Mouse (Mus musculus) neural tube, embryonic 13.5 days (tissue): ENCODE measurements around the gene Lamb3. TPM values are rescaled to one million over a fixed set of nuclear protein-coding genes. Genes with fewer than 3 reads are reported as not detected.
A peak's percentile ranks its signal among the peaks of the same experiment; 100 is the strongest.

Source experiments
- ATAC-seq: fragments of 200-750 bp; cut with Nextera tagmentation; 2 replicates; pipeline ENCODE4 v1.8.0; 2017; ENCODE audit warnings: low read depth, mild to moderate bottlenecking, moderate TSS enrichment, moderate library complexity
- H3K27ac ChIP-seq: fragments of 300-500 bp; sonication (generic); replicated peaks from 2 replicates; pipeline ENCODE4 v1.5.1; 2015; ENCODE audit warnings: moderate library complexity, mild to moderate bottlenecking, inconsistent platforms
- H3K27me3 ChIP-seq: fragments of 300-500 bp; sonication (generic); 2 replicates; pipeline ENCODE4 v1.6.1; 2015; ENCODE audit warnings: mild to moderate bottlenecking, inconsistent platforms
- H3K36me3 ChIP-seq: fragments of 300-500 bp; sonication (generic); 2 replicates; pipeline ENCODE4 v1.6.1; 2015; ENCODE audit warnings: mild to moderate bottlenecking, inconsistent platforms
- H3K4me1 ChIP-seq: fragments of 300-500 bp; sonication (generic); replicated peaks from 2 replicates; pipeline ENCODE4 v1.6.1; 2015; ENCODE audit warnings: inconsistent platforms
- H3K4me2 ChIP-seq: fragments of 300-500 bp; sonication (generic); 2 replicates; pipeline ENCODE4 v1.6.1; 2015; ENCODE audit warnings: inconsistent platforms, mild to moderate bottlenecking, moderate library complexity
- H3K4me3 ChIP-seq: fragments of 300-500 bp; sonication (generic); 2 replicates; pipeline ENCODE4 v1.5.1; 2015; ENCODE audit warnings: mild to moderate bottlenecking, inconsistent platforms
- H3K9ac ChIP-seq: fragments of 300-500 bp; sonication (generic); 2 replicates; pipeline ENCODE4 v1.6.1; 2015; ENCODE audit warnings: moderate library complexity, mild to moderate bottlenecking, inconsistent platforms
- H3K9me3 ChIP-seq: fragments of 300-500 bp; sonication (generic); 2 replicates; pipeline ENCODE4 v1.6.1; 2016; ENCODE audit warnings: inconsistent platforms
- WGBS: fragments of 180-500 bp; shearing (Covaris S2); methylation state at CpG from one replicate; pipeline ENCODE4 v1.1.7; 2015; 5-methylcytosine and 5-hydroxymethylcytosine counted together
- polyA plus RNA-seq: library from polyadenylated mRNA; unstranded; fragments of >200 nt; fragmentation: Nextera tagmentation; extraction: Ambion mirVana; gene quantifications from 2 replicates; pipeline ENCODE4 v1.2.1, GENCODE M21; 2015

Gene Lamb3
- polyA plus RNA-seq, 1 experiment from 2014 or later: 0.74 TPM

DNA sequence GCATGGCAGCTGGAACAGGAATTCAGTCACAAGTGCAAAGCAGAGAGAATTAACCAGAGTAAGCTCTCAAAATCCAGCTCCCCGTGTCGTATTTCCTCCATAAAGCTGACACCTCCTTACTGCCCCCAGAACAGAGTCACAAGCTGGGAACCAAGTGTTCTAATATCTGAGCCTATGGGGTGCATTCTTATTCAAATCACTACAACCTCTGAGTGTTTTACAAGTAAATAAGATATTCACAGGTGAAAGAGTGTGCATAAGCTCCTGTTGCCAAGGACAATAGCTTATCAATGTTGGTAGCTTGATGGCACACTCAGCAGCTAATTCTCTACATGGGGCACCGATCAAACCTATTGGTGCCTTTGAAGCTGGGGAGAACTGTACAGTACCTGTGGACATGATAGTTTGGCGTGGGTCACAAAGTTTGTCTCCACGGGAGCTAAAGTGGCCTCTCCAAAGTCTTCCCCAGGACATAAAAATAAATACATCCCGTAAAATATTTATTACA lies 166.5 kb downstream of the Lamb3 start:
- Histone ChIP-seq H3K4me3 (no peak overlapping the region), H3K27ac (no peak overlapping the region), H3K27me3 (no peaks in the 10 kb centered on the region), H3K9ac (no peak overlapping the region), H3K4me1 (peaks cover 18% of the 10 kb centered on the region), H3K36me3 (no peaks in the 10 kb centered on the region), H3K4me2 (no peak overlapping the region), H3K9me3 (no peaks in the 10 kb centered on the region)
- 83% methylated on average over 6 of the region's 6 CpGs for WGBS
- ATAC-seq: no peak

- no peak overlapping the region for H3K4me3 ChIP-seq
- H3K4me1 ChIP-seq: peaks cover 2% of the 10 kb centered on the region; the same call in 1 of the 2 replicates
- H3K4me2 ChIP-seq: no peak overlapping the region
- 32% methylated on average over 4 of the region's 4 CpGs for WGBS
- H3K9ac ChIP-seq: no peak overlapping the region
- H3K27ac ChIP-seq: no peak overlapping the region
- H3K9me3 ChIP-seq: no peaks in the 10 kb centered on the region
- H3K36me3 ChIP-seq: no peaks in the 10 kb centered on the region
- ATAC-seq: peak; percentile 75
- H3K27me3 ChIP-seq: 0 out of 2 replicates have a peak, but pooled peaks cover 5% of the 10 kb centered on the region
Measured at GRCm38 (mm10) chr1:193376478-193377134, 169.1 kb downstream of the Lamb3 start.

DNA sequence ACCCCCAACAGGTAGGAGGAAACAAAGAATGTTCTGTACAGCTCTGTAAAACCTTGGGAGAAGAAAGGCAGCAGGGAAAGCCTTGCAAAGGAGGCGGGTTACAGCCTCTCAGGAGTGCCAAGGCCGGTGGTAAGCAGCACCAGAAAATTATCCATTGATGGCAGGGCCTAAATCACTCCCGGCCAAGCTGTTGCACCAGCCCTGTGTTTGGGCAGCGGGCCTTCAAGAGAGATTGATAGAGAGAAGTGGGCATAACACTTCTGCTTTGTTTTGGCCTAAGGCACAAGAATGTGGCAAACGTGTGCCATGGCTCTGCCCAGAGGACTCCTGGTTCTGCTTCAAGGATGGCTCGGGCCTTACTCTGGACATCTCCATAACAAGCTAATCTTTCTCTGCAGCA lies 172.1 kb downstream of the Lamb3 start:
- no peak overlapping the region for H3K4me2 ChIP-seq
- no peaks in the 10 kb centered on the region for H3K9me3 ChIP-seq
- H3K4me1 ChIP-seq: peaks cover 14% of the 10 kb centered on the region; the same call in 1 of the 2 replicates
- 66% methylated on average over 6 of the region's 6 CpGs for WGBS
- 0 out of 2 replicates have a peak, but pooled peaks cover 5% of the 10 kb centered on the region for H3K27me3 ChIP-seq
- H3K36me3 ChIP-seq: no peaks in the 10 kb centered on the region
- H3K4me3 ChIP-seq: no peak overlapping the region
- no peak overlapping the region for H3K27ac ChIP-seq
- no peak overlapping the region for H3K9ac ChIP-seq
- no peak for ATAC-seq

DNA sequence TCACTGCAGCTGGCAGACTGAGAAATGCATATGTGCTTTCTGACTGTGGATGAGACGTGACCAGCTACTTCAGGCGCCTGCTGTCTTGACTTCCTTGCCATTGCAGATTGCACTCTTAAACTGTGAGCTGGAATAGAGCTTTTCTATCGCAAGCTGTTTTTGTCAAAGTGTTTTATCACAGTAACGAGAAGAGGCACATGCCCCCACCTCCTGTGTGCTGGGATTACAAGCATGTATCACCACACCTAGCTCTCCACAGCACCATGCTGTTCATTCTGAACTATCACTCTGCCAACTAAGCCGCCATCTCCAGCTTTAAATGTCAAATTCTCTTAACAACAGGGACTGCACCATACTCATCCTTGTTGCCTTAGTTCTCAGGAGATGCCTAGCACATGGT lies 173.4 kb downstream of the Lamb3 start:
- no peak overlapping the region for H3K4me2 ChIP-seq
- peaks cover 22% of the 10 kb centered on the region; the same call in 1 of the 2 replicates for H3K4me1 ChIP-seq
- ATAC-seq: no peak
- 0 out of 2 replicates have a peak, but pooled peaks cover 5% of the 10 kb centered on the region for H3K27me3 ChIP-seq
- no peaks in the 10 kb centered on the region for H3K36me3 ChIP-seq
- H3K9ac ChIP-seq: no peak overlapping the region
- H3K27ac ChIP-seq: no peak overlapping the region
- 89% methylated on average over 5 of the region's 5 CpGs for WGBS
- no peaks in the 10 kb centered on the region for H3K9me3 ChIP-seq
- H3K4me3 ChIP-seq: no peak overlapping the region

DNA sequence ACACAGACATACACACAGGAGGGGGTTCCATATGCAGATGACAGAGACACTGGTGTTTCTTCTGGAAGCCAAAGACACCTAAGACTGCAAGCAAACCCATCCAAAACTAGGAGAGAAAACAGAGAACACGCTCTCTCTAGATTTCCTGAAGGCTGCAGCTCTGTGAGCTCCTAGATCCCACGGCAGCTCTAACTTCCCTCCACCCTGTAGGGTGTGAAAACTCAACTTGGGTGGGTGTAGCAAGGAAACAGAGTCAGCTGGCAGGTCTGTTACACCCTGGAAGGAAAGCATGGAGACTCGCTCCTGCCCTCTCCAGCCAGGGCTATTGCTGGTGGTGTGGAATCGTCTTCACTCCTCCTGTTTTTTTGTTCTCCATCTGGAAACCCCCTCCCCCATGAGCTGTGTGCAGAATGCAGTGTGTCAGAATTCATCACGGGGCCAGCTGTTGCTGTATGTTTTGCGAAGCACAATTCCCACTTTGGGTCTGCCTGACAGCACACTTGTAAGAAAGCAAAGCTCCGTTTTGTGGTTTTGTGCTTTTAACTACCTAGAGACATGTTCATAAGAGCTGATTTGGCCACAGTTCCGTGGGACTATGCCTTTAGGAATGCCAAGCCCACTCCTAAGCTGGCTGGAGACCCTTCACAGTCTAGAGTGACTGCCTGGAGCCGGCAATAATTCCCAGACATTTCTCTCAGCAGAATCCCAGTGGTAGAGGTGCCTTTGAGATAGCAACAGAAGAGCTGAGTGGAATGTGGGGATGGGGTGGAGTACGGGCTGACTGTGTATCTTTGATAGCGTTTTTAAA lies 174.3 kb downstream of the Lamb3 start:
- peak overlapping the region; percentile 49 for H3K4me2 ChIP-seq
- peak overlapping the region; percentile 35; the same call in 1 of the 2 replicates for H3K9ac ChIP-seq
- no peaks in the 10 kb centered on the region for H3K9me3 ChIP-seq
- no peaks in the 10 kb centered on the region for H3K36me3 ChIP-seq
- peak overlapping the region; percentile 26; the same call in 1 of the 2 replicates for H3K4me3 ChIP-seq
- WGBS: 33% methylated on average over 11 of the region's 11 CpGs
- peaks cover 32% of the 10 kb centered on the region for H3K4me1 ChIP-seq
- peak; percentile 33; the same call in 1 of the 2 replicates for ATAC-seq
- H3K27me3 ChIP-seq: 0 out of 2 replicates have a peak, but pooled peaks cover 5% of the 10 kb centered on the region
- no peak overlapping the region; the same call in none of the 2 replicates for H3K27ac ChIP-seq

GRCm38 (mm10) chr1:193382435-193382834 lies 174.9 kb downstream of the Lamb3 start:
- H3K9ac ChIP-seq: peak overlapping the region; percentile 35; the same call in 1 of the 2 replicates
- WGBS: 1% methylated on average over 8 of the region's 8 CpGs
- H3K27ac ChIP-seq: peak overlapping the region; percentile 18
- peak; percentile 79 for ATAC-seq
- 0 out of 2 replicates have a peak, but pooled peaks cover 5% of the 10 kb centered on the region for H3K27me3 ChIP-seq
- H3K9me3 ChIP-seq: no peaks in the 10 kb centered on the region
- no peaks in the 10 kb centered on the region for H3K36me3 ChIP-seq
- peak overlapping the region; percentile 49 for H3K4me2 ChIP-seq
- peak overlapping the region; percentile 26 for H3K4me3 ChIP-seq
- peaks cover 38% of the 10 kb centered on the region for H3K4me1 ChIP-seq

DNA sequence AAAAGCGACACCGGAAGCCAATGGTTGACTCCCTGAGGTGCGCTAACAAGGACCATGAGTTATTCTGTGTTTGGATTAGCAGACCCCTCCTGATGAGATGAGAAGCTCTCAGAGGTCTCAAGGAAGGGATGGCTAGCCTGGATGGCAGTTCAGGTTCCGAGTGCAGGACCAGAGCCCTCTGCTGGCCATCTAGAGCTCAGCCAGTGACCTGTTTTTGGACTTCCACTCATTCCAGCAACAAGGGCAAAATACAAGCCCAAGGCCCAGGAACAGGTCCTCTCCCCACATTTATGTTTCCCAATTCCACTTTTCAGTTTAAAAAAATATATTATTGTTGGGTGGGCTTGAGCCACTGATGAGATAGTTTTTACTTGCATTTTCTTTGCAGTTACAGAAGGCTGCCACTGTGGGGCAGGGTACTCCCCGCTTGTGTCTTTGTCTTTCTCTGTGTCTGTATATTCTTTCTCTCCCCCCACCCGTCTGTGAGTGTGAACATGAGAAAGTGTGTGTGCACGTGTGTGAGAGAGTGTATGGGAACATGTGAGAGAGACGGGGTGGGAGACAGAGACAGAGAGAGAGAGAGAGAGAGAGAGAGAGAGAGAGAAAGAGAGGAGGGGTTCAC lies 175.5 kb downstream of the Lamb3 start:
- Histone ChIP-seq H3K27ac (peak overlapping the region; percentile 18; the same call in 1 of the 2 replicates), H3K4me1 (peaks cover 40% of the 10 kb centered on the region), H3K27me3 (0 out of 2 replicates have a peak, but pooled peaks cover 5% of the 10 kb centered on the region), H3K4me3 (peak overlapping the region; percentile 26), H3K4me2 (peak overlapping the region; percentile 49), H3K9ac (peak overlapping the region; percentile 35; the same call in 1 of the 2 replicates), H3K36me3 (no peaks in the 10 kb centered on the region), H3K9me3 (no peaks in the 10 kb centered on the region)
- 7% methylated on average over 8 of the region's 8 CpGs for WGBS
- peak; percentile 15; the same call in 1 of the 2 replicates for ATAC-seq

DNA sequence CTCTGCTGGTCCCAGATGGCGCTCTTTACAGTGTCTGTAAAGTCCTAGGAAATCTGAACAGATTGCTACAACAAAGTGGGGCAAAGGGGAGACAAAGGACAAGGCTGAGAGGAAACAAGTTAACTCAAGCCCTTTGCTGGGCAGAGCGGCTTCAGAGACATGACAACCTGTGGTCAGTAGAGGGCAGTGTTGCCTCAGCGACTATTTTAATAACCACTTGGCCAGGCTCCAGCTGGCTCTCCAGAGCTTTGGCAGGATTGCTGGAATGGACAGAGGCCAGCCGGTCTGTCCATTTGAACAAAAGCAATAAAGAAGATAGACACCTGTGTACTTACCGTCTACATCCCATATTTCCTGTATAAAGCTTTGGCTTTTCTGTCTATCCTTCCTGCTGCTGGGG lies 178.6 kb downstream of the Lamb3 start:
- no peaks in the 10 kb centered on the region for H3K36me3 ChIP-seq
- H3K9ac ChIP-seq: peak overlapping the region; percentile 36; the same call in 1 of the 2 replicates
- peaks cover 67% of the 10 kb centered on the region for H3K4me1 ChIP-seq
- no peaks in the 10 kb centered on the region for H3K9me3 ChIP-seq
- peak overlapping the region; percentile 78 for H3K27ac ChIP-seq
- 0% methylated on average over 5 of the region's 5 CpGs for WGBS
- no peak overlapping the region for H3K4me3 ChIP-seq
- no peak overlapping the region for H3K4me2 ChIP-seq
- H3K27me3 ChIP-seq: 0 out of 2 replicates have a peak, but pooled peaks cover 2% of the 10 kb centered on the region
- ATAC-seq: peak; percentile 16; the same call in 1 of the 2 replicates

- H3K36me3 ChIP-seq: no peaks in the 10 kb centered on the region
- H3K4me1 ChIP-seq: peaks cover 59% of the 10 kb centered on the region
- H3K9me3 ChIP-seq: no peaks in the 10 kb centered on the region
- 34% methylated on average over 2 of the region's 2 CpGs for WGBS
- no peak overlapping the region for H3K9ac ChIP-seq
- no peak for ATAC-seq
- H3K4me2 ChIP-seq: no peak overlapping the region
- no peaks in the 10 kb centered on the region for H3K27me3 ChIP-seq
- peak overlapping the region; percentile 78; the same call in 1 of the 2 replicates for H3K27ac ChIP-seq
- no peak overlapping the region for H3K4me3 ChIP-seq
Measured at GRCm38 (mm10) chr1:193387241-193387640, 179.7 kb downstream of the Lamb3 start.

DNA sequence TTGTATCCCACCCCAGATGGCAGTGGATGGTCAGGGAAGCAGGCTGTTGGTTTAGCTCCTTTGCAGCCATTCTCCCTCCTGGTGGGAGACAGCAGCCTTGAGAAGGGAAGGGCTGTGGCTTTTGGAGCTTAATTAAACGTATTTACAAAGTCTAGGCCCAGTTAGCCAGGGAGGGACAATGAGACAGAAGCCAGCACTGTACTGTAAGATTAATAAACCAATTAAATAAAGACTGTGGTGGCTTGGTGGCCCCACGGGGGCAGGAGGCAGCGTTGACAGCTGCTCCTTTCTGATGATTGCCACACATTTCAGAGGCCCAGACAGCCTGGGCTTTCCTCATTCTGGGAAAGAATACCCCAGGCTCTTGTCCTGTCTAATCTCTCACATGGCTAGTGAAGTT lies 182.0 kb downstream of the Lamb3 start:
- peaks cover 53% of the 10 kb centered on the region for H3K4me1 ChIP-seq
- ATAC-seq: no peak
- no peaks in the 10 kb centered on the region for H3K27me3 ChIP-seq
- WGBS: 8% methylated on average over 3 of the region's 3 CpGs
- H3K4me3 ChIP-seq: no peak overlapping the region
- no peaks in the 10 kb centered on the region for H3K36me3 ChIP-seq
- H3K9me3 ChIP-seq: no peaks in the 10 kb centered on the region
- peak overlapping the region; percentile 81 for H3K27ac ChIP-seq
- no peak overlapping the region for H3K9ac ChIP-seq
- no peak overlapping the region for H3K4me2 ChIP-seq

GRCm38 (mm10) chr1:193390004-193390403 lies 182.5 kb downstream of the Lamb3 start:
- Histone ChIP-seq H3K4me1 (peaks cover 53% of the 10 kb centered on the region), H3K4me2 (no peak overlapping the region), H3K9me3 (no peaks in the 10 kb centered on the region), H3K36me3 (no peaks in the 10 kb centered on the region), H3K27ac (peak overlapping the region; percentile 81), H3K27me3 (no peaks in the 10 kb centered on the region), H3K9ac (no peak overlapping the region), H3K4me3 (no peak overlapping the region)
- ATAC-seq: no peak
- 40% methylated on average over 12 of the region's 12 CpGs for WGBS
